Mouse (Mus musculus): Measurements from ENCODE around the gene 1700001C19Rik. TPM values are rescaled to one million over a fixed set of nuclear protein-coding genes. Genes with fewer than 3 reads are reported as not detected.

Gene 1700001C19Rik
- total RNA-seq (2014; fragmentation: Nextera tagmentation), result not detected in 2 replicates
- total RNA-seq (2017), result 0.17 TPM in 1 of 2 replicates, not detected in the other
- polyA plus RNA-seq (2012), result not detected in 2 replicates

GRCm38 (mm10) chr17:47436907-47437547, at the start of gene 1700001C19Rik:
Gene 1700001C19Rik (minus strand): TSS chr17:47437376.
- DNase-seq (ENCODE audit: low spot score) (no peak), ATAC-seq (ENCODE audit: extremely low read depth, insufficient number of reproducible peaks, low FRiP score, poor library complexity, severe bottlenecking) (no peak)
- no peaks in the 10 kb centered on the region for H3K36me3 ChIP-seq (replicated peaks)
- no peak within 1 kb of the TSS for H3K4me3 ChIP-seq (ENCODE audit: low read depth, low read length)
- no peaks in the 10 kb centered on the region for H3K9me3 ChIP-seq (replicated peaks)
- no peaks in the 10 kb centered on the region for H3K4me1 ChIP-seq (ENCODE audit: insufficient read depth, low read depth, low read length)
- TF ChIP-seq TAL1 (conservative IDR thresholded peaks at IDR 0.05; ENCODE audit: low read depth, low read length) (no peak), POLR2AphosphoS5 (IDR thresholded peaks at IDR 0.05; ENCODE audit: insufficient replicate concordance, low read depth, low read length) (no peak), CTCF (IDR thresholded peaks at IDR 0.05; ENCODE audit: low read depth, low read length) (no peak), GATA2 (IDR thresholded peaks at IDR 0.05; ENCODE audit: borderline replicate concordance, low read depth, low read length) (no peak), GATA1 (IDR thresholded peaks at IDR 0.05; ENCODE audit: borderline replicate concordance, low read length) (no peak)
- H3K27me3 ChIP-seq (ENCODE audit: insufficient read depth, low read length), result peaks cover 53% of the 10 kb centered on the region

- TF ChIP-seq GATA2 (IDR thresholded peaks at IDR 0.05; ENCODE audit: borderline replicate concordance, low read depth, low read length) (no peak), TAL1 (conservative IDR thresholded peaks at IDR 0.05; ENCODE audit: low read depth, low read length) (no peak), CTCF (IDR thresholded peaks at IDR 0.05; ENCODE audit: low read depth, low read length) (no peak), GATA1 (IDR thresholded peaks at IDR 0.05; ENCODE audit: borderline replicate concordance, low read length) (no peak), POLR2AphosphoS5 (IDR thresholded peaks at IDR 0.05; ENCODE audit: insufficient replicate concordance, low read depth, low read length) (no peak)
- Histone ChIP-seq H3K36me3 (replicated peaks) (peaks cover 41% of the 10 kb centered on the region), H3K27me3 (ENCODE audit: insufficient read depth, low read length) (peaks cover 6% of the 10 kb centered on the region; the same call in 1 of the 2 replicates), H3K4me3 (ENCODE audit: low read depth, low read length) (no peak overlapping the region), H3K4me1 (ENCODE audit: insufficient read depth, low read depth, low read length) (peaks cover 26% of the 10 kb centered on the region), H3K9me3 (replicated peaks) (0 out of 2 replicates have a peak, but pooled peaks cover 2% of the 10 kb centered on the region)
- no peak for DNase-seq (ENCODE audit: low spot score)
- no peak for ATAC-seq (ENCODE audit: extremely low read depth, insufficient number of reproducible peaks, low FRiP score, poor library complexity, severe bottlenecking)
These were observed 48.6 kb upstream of the 1700001C19Rik start for GRCm38 (mm10) chr17:47485791-47486190.

GRCm38 (mm10) chr17:47484993-47485392, 47.8 kb upstream of the 1700001C19Rik start:
- Histone ChIP-seq H3K36me3 (replicated peaks) (peaks cover 33% of the 10 kb centered on the region), H3K27me3 (ENCODE audit: insufficient read depth, low read length) (peaks cover 6% of the 10 kb centered on the region; the same call in 1 of the 2 replicates), H3K4me1 (ENCODE audit: insufficient read depth, low read depth, low read length) (peaks cover 30% of the 10 kb centered on the region), H3K9me3 (replicated peaks) (0 out of 2 replicates have a peak, but pooled peaks cover 2% of the 10 kb centered on the region), H3K4me3 (ENCODE audit: low read depth, low read length) (no peak overlapping the region; the same call in 1 of the 2 replicates)
- no peak for TF ChIP-seq CTCF (IDR thresholded peaks at IDR 0.05; ENCODE audit: low read depth, low read length)
- TF ChIP-seq POLR2AphosphoS5 (IDR thresholded peaks at IDR 0.05; ENCODE audit: insufficient replicate concordance, low read depth, low read length), result no peak
- TF ChIP-seq GATA1 (IDR thresholded peaks at IDR 0.05; ENCODE audit: borderline replicate concordance, low read length), result no peak
- TF ChIP-seq TAL1 (conservative IDR thresholded peaks at IDR 0.05; ENCODE audit: low read depth, low read length), result no peak
- no peak for TF ChIP-seq GATA2 (IDR thresholded peaks at IDR 0.05; ENCODE audit: borderline replicate concordance, low read depth, low read length)
- ATAC-seq (ENCODE audit: extremely low read depth, insufficient number of reproducible peaks, low FRiP score, poor library complexity, severe bottlenecking), result no peak
- no peak for DNase-seq (ENCODE audit: low spot score)

GRCm38 (mm10) chr17:47484241-47484921, 47.2 kb upstream of the 1700001C19Rik start:
- peak; percentile 43 for ATAC-seq (ENCODE audit: extremely low read depth, insufficient number of reproducible peaks, low FRiP score, poor library complexity, severe bottlenecking)

GRCm38 (mm10) chr17:47482401-47482800, 45.2 kb upstream of the 1700001C19Rik start:
- ATAC-seq (ENCODE audit: extremely low read depth, insufficient number of reproducible peaks, low FRiP score, poor library complexity, severe bottlenecking) (no peak), DNase-seq (ENCODE audit: low spot score) (no peak)
- H3K4me3 ChIP-seq (ENCODE audit: low read depth, low read length), result no peak overlapping the region
- TF ChIP-seq CTCF (IDR thresholded peaks at IDR 0.05; ENCODE audit: low read depth, low read length) (peak; percentile 90), TAL1 (conservative IDR thresholded peaks at IDR 0.05; ENCODE audit: low read depth, low read length) (no peak), POLR2AphosphoS5 (IDR thresholded peaks at IDR 0.05; ENCODE audit: insufficient replicate concordance, low read depth, low read length) (no peak), GATA2 (IDR thresholded peaks at IDR 0.05; ENCODE audit: borderline replicate concordance, low read depth, low read length) (no peak)
- peaks cover 8% of the 10 kb centered on the region for H3K36me3 ChIP-seq (replicated peaks)
- peaks cover 15% of the 10 kb centered on the region; the same call in 1 of the 2 replicates for H3K27me3 ChIP-seq (ENCODE audit: insufficient read depth, low read length)
- 0 out of 2 replicates have a peak, but pooled peaks cover 2% of the 10 kb centered on the region for H3K9me3 ChIP-seq (replicated peaks)
- H3K4me1 ChIP-seq (ENCODE audit: insufficient read depth, low read depth, low read length), result peaks cover 34% of the 10 kb centered on the region

More at GRCm38 (mm10) chr17:47484241-47484921, 47.2 kb upstream of the 1700001C19Rik start:
- H3K4me3 ChIP-seq (ENCODE audit: low read depth, low read length), result no peak overlapping the region; the same call in 1 of the 2 replicates
- TF ChIP-seq GATA1 (IDR thresholded peaks at IDR 0.05; ENCODE audit: borderline replicate concordance, low read length), result no peak
- no peak for TF ChIP-seq POLR2AphosphoS5 (IDR thresholded peaks at IDR 0.05; ENCODE audit: insufficient replicate concordance, low read depth, low read length)
- TF ChIP-seq TAL1 (conservative IDR thresholded peaks at IDR 0.05; ENCODE audit: low read depth, low read length), result no peak
- peaks cover 32% of the 10 kb centered on the region for H3K4me1 ChIP-seq (ENCODE audit: insufficient read depth, low read depth, low read length)
- 0 out of 2 replicates have a peak, but pooled peaks cover 2% of the 10 kb centered on the region for H3K9me3 ChIP-seq (replicated peaks)
- H3K36me3 ChIP-seq (replicated peaks), result peaks cover 27% of the 10 kb centered on the region
- peaks cover 10% of the 10 kb centered on the region; the same call in 1 of the 2 replicates for H3K27me3 ChIP-seq (ENCODE audit: insufficient read depth, low read length)
- DNase-seq (ENCODE audit: low spot score), result peak; percentile 52

GRCm38 (mm10) chr17:47479887-47480286, 42.7 kb upstream of the 1700001C19Rik start:
- Histone ChIP-seq H3K4me1 (ENCODE audit: insufficient read depth, low read depth, low read length) (peaks cover 19% of the 10 kb centered on the region), H3K9me3 (replicated peaks) (0 out of 2 replicates have a peak, but pooled peaks cover 2% of the 10 kb centered on the region), H3K36me3 (replicated peaks) (no peaks in the 10 kb centered on the region), H3K27me3 (ENCODE audit: insufficient read depth, low read length) (peaks cover 15% of the 10 kb centered on the region; the same call in 1 of the 2 replicates), H3K4me3 (ENCODE audit: low read depth, low read length) (no peak overlapping the region)
- TF ChIP-seq CTCF (IDR thresholded peaks at IDR 0.05; ENCODE audit: low read depth, low read length), result no peak
- no peak for TF ChIP-seq TAL1 (conservative IDR thresholded peaks at IDR 0.05; ENCODE audit: low read depth, low read length)
- TF ChIP-seq GATA2 (IDR thresholded peaks at IDR 0.05; ENCODE audit: borderline replicate concordance, low read depth, low read length), result no peak
- no peak for TF ChIP-seq GATA1 (IDR thresholded peaks at IDR 0.05; ENCODE audit: borderline replicate concordance, low read length)
- TF ChIP-seq POLR2AphosphoS5 (IDR thresholded peaks at IDR 0.05; ENCODE audit: insufficient replicate concordance, low read depth, low read length), result no peak
- DNase-seq (ENCODE audit: low spot score), result no peak
- ATAC-seq (ENCODE audit: extremely low read depth, insufficient number of reproducible peaks, low FRiP score, poor library complexity, severe bottlenecking), result no peak

Measured in G1E (cell line).